Mouse (Mus musculus): ENCODE measurements around the gene Flt3.

The Flt3 gene

DNA sequence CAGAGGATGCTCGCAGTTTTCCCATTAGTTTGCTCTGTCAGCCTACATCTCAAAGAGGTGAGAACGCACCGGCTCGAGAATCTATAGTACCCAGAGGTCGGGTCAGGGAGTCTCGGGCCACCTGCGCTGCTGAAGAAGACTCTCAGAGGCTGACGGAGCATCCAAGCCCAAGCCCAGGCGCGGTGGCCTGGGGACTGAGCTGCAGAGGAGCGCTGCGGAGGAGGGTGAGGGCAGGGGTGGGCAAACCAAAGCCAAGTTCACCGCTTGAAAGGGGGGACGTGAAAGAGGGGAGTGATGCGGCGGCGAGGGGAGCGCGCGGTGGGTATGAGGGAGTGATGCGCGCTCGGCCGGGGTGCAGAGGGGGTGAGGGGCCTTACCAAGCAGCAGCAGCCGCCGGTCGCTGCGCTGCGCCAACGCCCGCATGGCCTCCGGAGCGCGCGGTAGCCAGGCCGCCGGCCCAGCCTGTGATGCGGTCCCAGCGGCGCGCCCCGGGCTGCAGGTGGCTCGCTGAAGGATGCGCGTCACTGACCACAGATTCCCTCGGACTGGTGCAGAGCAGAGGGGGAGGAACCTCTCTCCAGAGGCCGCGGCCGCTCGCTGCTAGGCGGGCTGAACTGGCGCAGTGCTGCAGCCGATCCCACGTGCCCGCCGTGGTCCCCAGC is at the start of gene Flt3:
Flt3 (minus strand) TSS at position 647 of the 662 bp plus-strand sequence.
- DNase-seq (ENCODE audit: low spot score): no peak

- no peak for DNase-seq (ENCODE audit: low spot score)
Measured at GRCm38 (mm10) chr5:147448933-147449332, 48.6 kb upstream of the Flt3 start.

DNA sequence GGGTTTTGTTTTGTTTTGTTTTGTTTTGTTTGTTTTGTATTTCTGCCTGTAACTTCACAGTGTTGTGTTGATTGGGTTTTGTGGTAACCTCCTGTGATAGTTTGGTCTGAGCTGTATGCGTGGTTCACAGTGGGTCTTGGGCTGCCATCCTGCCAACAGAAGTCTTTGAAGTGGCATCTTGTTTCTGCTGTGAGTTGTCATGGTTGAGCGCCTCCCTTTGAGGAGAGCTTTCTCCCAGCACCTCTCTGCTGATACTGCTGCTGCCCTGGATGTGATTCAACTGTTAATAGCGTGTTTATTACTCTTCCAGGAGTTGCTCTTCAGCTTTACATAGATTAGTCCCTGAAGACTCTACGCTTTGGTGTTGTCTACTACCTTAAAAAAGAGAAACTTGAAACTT is 48.2 kb upstream of the Flt3 start:
- no peak for DNase-seq (ENCODE audit: low spot score)

GRCm38 (mm10) chr5:147445252-147445651 is 45.0 kb upstream of the Flt3 start:
- DNase-seq (ENCODE audit: low spot score): no peak

- DNase-seq (ENCODE audit: low spot score): no peak
Measured at GRCm38 (mm10) chr5:147444757-147445156, 44.5 kb upstream of the Flt3 start.

- no peak for DNase-seq (ENCODE audit: low spot score)
Measured at GRCm38 (mm10) chr5:147444298-147444697, 44.0 kb upstream of the Flt3 start.

GRCm38 (mm10) chr5:147442741-147443140 is 42.5 kb upstream of the Flt3 start:
- DNase-seq (ENCODE audit: low spot score): no peak

DNA sequence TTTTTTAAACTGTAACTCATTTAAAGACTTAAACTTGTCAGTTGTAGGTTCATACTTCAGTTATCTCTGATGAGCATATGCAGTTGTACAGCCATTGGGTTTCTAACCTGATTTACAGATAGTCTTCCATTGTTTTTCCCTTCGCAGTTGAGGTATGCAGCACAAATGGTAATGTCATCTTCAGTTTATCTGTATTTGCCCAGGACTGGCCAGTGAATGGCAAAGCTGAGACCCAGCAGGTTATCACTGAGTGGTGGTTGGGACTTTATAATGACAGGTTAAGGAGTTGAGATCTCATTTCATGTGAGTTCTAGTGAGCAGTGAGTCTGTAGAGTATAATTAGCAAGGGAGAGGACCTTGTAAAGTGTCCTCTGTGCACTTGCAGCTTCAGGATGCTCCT is 41.7 kb upstream of the Flt3 start:
- DNase-seq (ENCODE audit: low spot score): no peak

- DNase-seq (ENCODE audit: low spot score): no peak
Measured at GRCm38 (mm10) chr5:147440996-147441507, 40.8 kb upstream of the Flt3 start.

DNA sequence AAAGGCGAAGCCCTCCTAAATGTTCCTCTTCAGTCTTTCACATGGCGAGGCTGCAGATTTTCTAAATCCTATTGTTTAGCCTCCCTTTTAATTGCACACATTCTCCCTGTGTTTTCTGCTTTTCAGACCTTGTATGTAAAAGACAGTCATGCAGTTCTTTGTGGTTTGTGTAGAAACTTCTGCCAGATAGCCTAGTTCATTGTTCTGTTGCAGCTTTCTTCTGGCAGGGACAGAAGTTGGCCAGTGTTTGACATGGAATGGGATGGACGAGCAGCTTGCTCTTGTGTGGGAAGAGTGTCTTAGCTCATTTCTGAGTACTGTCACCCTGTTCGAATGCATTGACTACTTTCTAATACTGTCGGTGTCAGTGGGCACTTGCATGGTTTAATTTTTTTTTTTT is 36.2 kb upstream of the Flt3 start:
- DNase-seq (ENCODE audit: low spot score): no peak

DNA sequence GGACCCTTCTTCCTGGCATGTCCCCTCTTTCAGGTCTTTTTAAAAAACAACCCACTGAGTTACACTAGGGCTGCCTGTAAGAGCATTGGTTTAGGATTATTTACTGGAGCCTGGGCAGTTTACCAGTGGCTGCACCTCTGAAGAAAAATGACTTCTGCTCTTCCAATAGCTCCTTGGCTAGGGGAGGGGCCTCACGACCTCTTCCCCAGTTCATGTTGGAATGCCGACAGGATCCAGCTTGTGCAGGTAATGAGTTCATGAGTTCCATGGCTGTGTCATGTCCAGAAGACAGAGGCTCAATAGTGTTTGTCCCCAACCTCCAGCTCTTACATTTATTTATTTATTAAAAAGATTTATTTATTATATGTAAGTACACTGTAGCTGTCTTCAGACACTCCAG is 35.5 kb upstream of the Flt3 start:
- no peak for DNase-seq (ENCODE audit: low spot score)

- DNase-seq (ENCODE audit: low spot score): no peak
Measured at GRCm38 (mm10) chr5:147435224-147435623, 34.9 kb upstream of the Flt3 start.

GRCm38 (mm10) chr5:147432927-147433326 is 32.6 kb upstream of the Flt3 start:
- no peak for DNase-seq (ENCODE audit: low spot score)

- no peak for DNase-seq (ENCODE audit: low spot score)
Measured at GRCm38 (mm10) chr5:147430936-147431839, 30.9 kb upstream of the Flt3 start.

DNA sequence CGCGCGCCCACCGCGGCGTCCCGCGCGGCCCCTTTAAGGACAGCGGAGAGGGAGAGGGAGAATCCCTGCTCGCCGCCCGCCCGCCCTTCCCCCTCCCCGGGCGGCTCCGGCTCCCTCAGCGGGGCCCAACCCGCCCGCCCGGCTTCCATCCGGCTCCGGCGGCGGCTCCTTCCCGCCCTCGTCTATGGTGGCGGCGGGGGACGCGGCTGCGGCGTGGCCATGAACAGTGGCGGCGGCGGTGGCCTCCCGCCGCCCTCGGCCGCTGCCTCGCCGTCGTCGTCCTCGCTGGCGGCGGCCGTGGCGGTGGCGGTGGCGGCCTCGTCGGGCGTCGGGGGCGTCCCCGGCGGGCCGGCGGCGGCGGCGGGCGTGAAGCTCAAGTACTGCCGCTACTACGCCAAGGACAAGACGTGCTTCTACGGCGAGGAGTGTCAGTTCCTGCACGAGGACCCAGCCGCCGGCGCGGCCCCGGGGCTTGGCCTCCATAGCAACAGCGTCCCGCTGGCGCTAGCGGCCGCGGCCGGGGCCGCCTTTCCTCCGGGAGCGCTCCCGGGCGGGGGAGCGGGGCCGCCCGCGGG is 30.2 kb upstream of the Flt3 start:
- no peak for DNase-seq (ENCODE audit: low spot score)

GRCm38 (mm10) chr5:147429535-147430305 is 29.4 kb upstream of the Flt3 start, which contains the start of gene Pan3:
Gene Pan3, plus strand, starts transcription at chr5:147430161.
- DNase-seq (ENCODE audit: low spot score): peak; percentile 90

- DNase-seq (ENCODE audit: low spot score): no peak
Measured at GRCm38 (mm10) chr5:147426048-147426805, 25.9 kb upstream of the Flt3 start.

- DNase-seq (ENCODE audit: low spot score): no peak
Measured at GRCm38 (mm10) chr5:147423612-147424011, 23.3 kb upstream of the Flt3 start.

DNA sequence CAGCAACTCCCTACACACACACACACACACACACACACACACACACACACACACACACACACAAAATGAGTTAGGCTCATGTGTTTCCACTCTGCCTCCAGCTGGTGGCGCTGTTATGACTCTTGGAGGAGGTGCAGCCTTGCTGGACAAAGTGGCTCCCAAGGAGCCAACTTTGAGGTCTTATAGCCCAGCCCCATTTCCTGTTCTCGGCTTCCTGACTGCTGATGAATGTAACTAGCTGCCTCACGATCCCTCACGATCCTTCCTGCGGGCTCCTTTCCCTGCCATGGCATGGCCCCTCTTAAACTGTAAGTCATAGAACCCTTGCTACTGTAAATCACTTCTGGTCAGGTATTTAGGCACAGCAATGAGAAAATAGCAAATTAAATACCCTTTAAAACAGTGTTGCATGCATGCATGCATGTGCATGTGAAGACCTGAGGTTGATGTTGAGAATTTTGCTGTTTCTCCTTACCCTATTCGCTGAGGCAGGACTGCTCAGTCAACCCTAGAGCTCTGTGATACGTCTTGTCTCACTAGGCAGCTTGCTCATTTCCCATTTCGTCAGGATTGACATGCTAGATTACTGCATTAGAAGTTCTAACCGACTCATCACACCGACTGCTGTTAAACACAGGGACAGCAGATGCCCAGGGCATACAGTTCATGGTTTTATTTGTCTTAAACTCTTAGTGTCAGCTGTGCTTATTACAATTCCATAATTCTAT is 18.3 kb upstream of the Flt3 start:
- peak; percentile 56 for DNase-seq (ENCODE audit: low spot score)

- DNase-seq (ENCODE audit: low spot score): no peak
Measured at GRCm38 (mm10) chr5:147417986-147418385, 17.7 kb upstream of the Flt3 start.
